Mouse (Mus musculus) heart, embryonic 13.5 days (tissue): ENCODE measurements around the gene Ucn. TPM values are rescaled to one million over a fixed set of nuclear protein-coding genes. Genes with fewer than 3 reads are reported as not detected.

ENCODE experiments used
- ATAC-seq: fragments of 200-750 bp; cut with Nextera tagmentation; 2 replicates; pipeline ENCODE4 v1.8.0; 2017; ENCODE audit warnings: moderate TSS enrichment; ENCODE audit not compliant: insufficient number of reproducible peaks, low FRiP score, low TSS enrichment; ENCODE audit errors: extremely low read depth
- H3K27ac ChIP-seq: fragments of 300-500 bp; sonication (generic); replicated peaks from 2 replicates; pipeline ENCODE4 v1.5.1; 2015; ENCODE audit warnings: moderate library complexity, mild to moderate bottlenecking, inconsistent platforms
- H3K27me3 ChIP-seq: fragments of 300-500 bp; sonication (generic); replicated peaks from 2 replicates; pipeline ENCODE4 v1.6.1; 2015; ENCODE audit warnings: mild to moderate bottlenecking, inconsistent platforms
- H3K36me3 ChIP-seq: fragments of 300-500 bp; sonication (generic); 2 replicates; pipeline ENCODE4 v1.6.1; 2015; ENCODE audit warnings: mild to moderate bottlenecking, inconsistent platforms
- H3K4me1 ChIP-seq: fragments of 300-500 bp; sonication (generic); 2 replicates; pipeline ENCODE4 v1.6.1; 2015; ENCODE audit warnings: inconsistent platforms
- H3K4me2 ChIP-seq: fragments of 300-500 bp; sonication (generic); 2 replicates; pipeline ENCODE4 v1.6.1; 2015; ENCODE audit warnings: inconsistent platforms, mild to moderate bottlenecking, moderate library complexity
- H3K4me3 ChIP-seq: fragments of 300-500 bp; sonication (generic); 2 replicates; pipeline ENCODE4 v1.5.1; 2015; ENCODE audit warnings: moderate library complexity, mild to moderate bottlenecking, inconsistent platforms
- H3K9ac ChIP-seq: fragments of 300-500 bp; sonication (generic); 2 replicates; pipeline ENCODE4 v1.6.1; 2015; ENCODE audit warnings: inconsistent platforms, mild to moderate bottlenecking, moderate library complexity
- H3K9me3 ChIP-seq: fragments of 300-500 bp; sonication (generic); 2 replicates; pipeline ENCODE4 v1.6.1; 2016; ENCODE audit warnings: inconsistent platforms
- WGBS: fragments of 180-500 bp; shearing (Covaris S2); methylation state at CpG from one replicate; pipeline ENCODE4 v1.1.7; 2015; ENCODE audit warnings: mixed read lengths; 5-methylcytosine and 5-hydroxymethylcytosine counted together
- polyA plus RNA-seq: library from polyadenylated mRNA; unstranded; fragments of >200 nt; fragmentation: Nextera tagmentation; extraction: Ambion mirVana; gene quantifications from 2 replicates; pipeline ENCODE4 v1.2.1, GENCODE M21; 2015

Gene Ucn
- polyA plus RNA-seq, 1 experiment from 2014 or later = not detected

GRCm38 (mm10) chr5:31151746-31152145, 13.1 kb upstream of the Ucn start:
- Histone ChIP-seq H3K9me3 (no peaks in the 10 kb centered on the region), H3K27ac (no peak overlapping the region), H3K36me3 (peaks cover 41% of the 10 kb centered on the region), H3K4me3 (no peak overlapping the region), H3K9ac (0 out of 2 replicates have a peak overlapping the region, but pooled peaks have one; percentile 33), H3K4me1 (peaks cover 22% of the 10 kb centered on the region), H3K4me2 (no peak overlapping the region), H3K27me3 (no peaks in the 10 kb centered on the region)
- 74% methylated on average over 3 of the region's 3 CpGs for WGBS
- ATAC-seq = no peak

GRCm38 (mm10) chr5:31149781-31150180, 11.2 kb upstream of the Ucn start:
- WGBS = 76% methylated on average over 4 of the region's 4 CpGs
- no peak for ATAC-seq

GRCm38 (mm10) chr5:31138968-31139425, 368 bp upstream of the Ucn start:
- H3K9ac ChIP-seq = no peak overlapping the region
- H3K9me3 ChIP-seq = no peaks in the 10 kb centered on the region
- WGBS = 6% methylated on average over 9 of the region's 9 CpGs
- no peak overlapping the region for H3K27ac ChIP-seq
- no peak for ATAC-seq
- H3K4me3 ChIP-seq = peak overlapping the region; percentile 45
- peaks cover 23% of the 10 kb centered on the region for H3K36me3 ChIP-seq
- peaks cover 28% of the 10 kb centered on the region for H3K4me1 ChIP-seq
- H3K4me2 ChIP-seq = peak overlapping the region; percentile 69
- H3K27me3 ChIP-seq = peaks cover 65% of the 10 kb centered on the region

More at GRCm38 (mm10) chr5:31149781-31150180, 11.2 kb upstream of the Ucn start:
- Histone ChIP-seq H3K4me1 (peaks cover 19% of the 10 kb centered on the region), H3K9me3 (no peaks in the 10 kb centered on the region), H3K9ac (no peak overlapping the region), H3K4me3 (no peak overlapping the region), H3K4me2 (no peak overlapping the region), H3K36me3 (peaks cover 40% of the 10 kb centered on the region), H3K27ac (no peak overlapping the region), H3K27me3 (no peaks in the 10 kb centered on the region)

- Histone ChIP-seq H3K4me2 (peak overlapping the region; percentile 69), H3K4me1 (peaks cover 28% of the 10 kb centered on the region), H3K27me3 (peaks cover 74% of the 10 kb centered on the region), H3K27ac (no peak overlapping the region), H3K9me3 (no peaks in the 10 kb centered on the region), H3K4me3 (peak overlapping the region; percentile 45), H3K36me3 (peaks cover 13% of the 10 kb centered on the region), H3K9ac (no peak overlapping the region; the same call in 1 of the 2 replicates)
- WGBS = 1% methylated on average over 13 of the region's 13 CpGs
- ATAC-seq = no peak
These were observed 971 bp downstream of the Ucn start for GRCm38 (mm10) chr5:31137658-31138057.

GRCm38 (mm10) chr5:31136730-31137424, 1.8 kb downstream of the Ucn start:
- Histone ChIP-seq H3K4me1 (peaks cover 28% of the 10 kb centered on the region), H3K9me3 (no peaks in the 10 kb centered on the region), H3K4me3 (peak overlapping the region; percentile 45), H3K27ac (no peak overlapping the region), H3K4me2 (peak overlapping the region; percentile 69), H3K9ac (no peak overlapping the region), H3K27me3 (peaks cover 82% of the 10 kb centered on the region), H3K36me3 (peaks cover 10% of the 10 kb centered on the region)
- WGBS = 3% methylated on average over 33 of the region's 33 CpGs
- no peak for ATAC-seq

- H3K27ac ChIP-seq = no peak overlapping the region
- H3K36me3 ChIP-seq = 0 out of 2 replicates have a peak, but pooled peaks cover 1% of the 10 kb centered on the region
- ATAC-seq = no peak
- H3K4me1 ChIP-seq = no peaks in the 10 kb centered on the region
- H3K4me3 ChIP-seq = no peak overlapping the region
- no peaks in the 10 kb centered on the region for H3K9me3 ChIP-seq
- WGBS = 32% methylated on average over 5 of the region's 5 CpGs
- H3K4me2 ChIP-seq = no peak overlapping the region
- no peak overlapping the region for H3K9ac ChIP-seq
- H3K27me3 ChIP-seq = peaks cover 4% of the 10 kb centered on the region
These were observed 12.6 kb downstream of the Ucn start for GRCm38 (mm10) chr5:31126050-31126449.

GRCm38 (mm10) chr5:31123481-31123880, 15.1 kb downstream of the Ucn start:
- H3K36me3 ChIP-seq = no peaks in the 10 kb centered on the region
- H3K9me3 ChIP-seq = no peaks in the 10 kb centered on the region
- 0 out of 2 replicates have a peak, but pooled peaks cover 2% of the 10 kb centered on the region for H3K27me3 ChIP-seq
- no peak overlapping the region for H3K9ac ChIP-seq
- H3K4me1 ChIP-seq = no peaks in the 10 kb centered on the region
- no peak overlapping the region for H3K4me3 ChIP-seq
- 46% methylated on average over 2 of the region's 2 CpGs for WGBS
- H3K27ac ChIP-seq = no peak overlapping the region
- no peak overlapping the region for H3K4me2 ChIP-seq
- ATAC-seq = no peak

- ATAC-seq = no peak
- peaks cover 4% of the 10 kb centered on the region; the same call in 1 of the 2 replicates for H3K27me3 ChIP-seq
- 73% methylated on average over 8 of the region's 8 CpGs for WGBS
These were observed 17.5 kb downstream of the Ucn start for GRCm38 (mm10) chr5:31121111-31121510.

GRCm38 (mm10) chr5:31116912-31117311, 21.7 kb downstream of the Ucn start:
- WGBS = 18% methylated on average over 10 of the region's 10 CpGs
- peak overlapping the region; percentile 73 for H3K9ac ChIP-seq
- peaks cover 4% of the 10 kb centered on the region; the same call in 1 of the 2 replicates for H3K27me3 ChIP-seq
- no peak for ATAC-seq
- peak overlapping the region; percentile 42 for H3K4me3 ChIP-seq
- peaks cover 6% of the 10 kb centered on the region; the same call in 1 of the 2 replicates for H3K4me1 ChIP-seq
- H3K4me2 ChIP-seq = peak overlapping the region; percentile 63
- no peaks in the 10 kb centered on the region for H3K36me3 ChIP-seq
- H3K27ac ChIP-seq = peak overlapping the region; percentile 75
- H3K9me3 ChIP-seq = no peaks in the 10 kb centered on the region

More at GRCm38 (mm10) chr5:31121111-31121510, 17.5 kb downstream of the Ucn start:
- no peaks in the 10 kb centered on the region for H3K36me3 ChIP-seq
- H3K27ac ChIP-seq = no peak overlapping the region
- H3K9me3 ChIP-seq = no peaks in the 10 kb centered on the region
- no peak overlapping the region for H3K4me2 ChIP-seq
- no peak overlapping the region for H3K4me3 ChIP-seq
- peaks cover 6% of the 10 kb centered on the region; the same call in 1 of the 2 replicates for H3K4me1 ChIP-seq
- H3K9ac ChIP-seq = no peak overlapping the region

- H3K9ac ChIP-seq = peak within 1 kb of the TSS; percentile 73
- H3K4me2 ChIP-seq = peak within 1 kb of the TSS; percentile 63
- peaks cover 4% of the 10 kb centered on the region; the same call in 1 of the 2 replicates for H3K27me3 ChIP-seq
- peak within 1 kb of the TSS; percentile 42 for H3K4me3 ChIP-seq
- 14% methylated on average over 3 of the region's 3 CpGs for WGBS
- peaks cover 6% of the 10 kb centered on the region; the same call in 1 of the 2 replicates for H3K4me1 ChIP-seq
- H3K36me3 ChIP-seq = no peaks in the 10 kb centered on the region
- no peaks in the 10 kb centered on the region for H3K9me3 ChIP-seq
- peak within 1 kb of the TSS; percentile 75 for H3K27ac ChIP-seq
- ATAC-seq = no peak; the same call in 1 of the 2 replicates
These were observed 22.3 kb downstream of the Ucn start, which contains the start of gene Trim54 for GRCm38 (mm10) chr5:31116354-31116753. Gene Trim54 (plus strand): TSS chr5:31116712.

GRCm38 (mm10) chr5:31110781-31111180, 27.8 kb downstream of the Ucn start:
- H3K9ac ChIP-seq = no peak overlapping the region
- H3K9me3 ChIP-seq = no peaks in the 10 kb centered on the region
- no peak for ATAC-seq
- H3K4me2 ChIP-seq = no peak overlapping the region
- H3K36me3 ChIP-seq = no peaks in the 10 kb centered on the region
- 23% methylated on average over 7 of the region's 7 CpGs for WGBS
- H3K27ac ChIP-seq = no peak overlapping the region
- no peak overlapping the region for H3K4me3 ChIP-seq
- no peaks in the 10 kb centered on the region for H3K4me1 ChIP-seq
- no peaks in the 10 kb centered on the region; the same call in 1 of the 2 replicates for H3K27me3 ChIP-seq
